Mouse (Mus musculus): ENCODE measurements at regions not wholly inside any gene's neighbourhood (a gene's known extent, or its start where the extent isn't known, plus 50 kb on each side); places are given as distances from the start of the nearest gene placed in this dataset.

- TF ChIP-seq CTCF (IDR thresholded peaks at IDR 0.05; ENCODE audit: low read depth, low read length) (no peak), POLR2A (IDR thresholded peaks at IDR 0.05; ENCODE audit: insufficient read depth, low read length) (no peak)
Measured at GRCm38 (mm10) chr5:91869791-91870190, 93.1 kb downstream of the Rchy1 start.

Data from ES-Bruce4 (cell line).